ENCODE assay signal across 8 mouse cellular contexts in genomic region chr3:84258518-84259031, GRCm38 (mm10). TPM values are rescaled to one million over a fixed set of nuclear protein-coding genes. Genes with fewer than 3 reads are reported as not detected.
A peak's percentile ranks its signal among the peaks of the same experiment; 100 is the strongest.
DNase-seq lines count a peak whose midpoint lies in the region; ATAC-seq lines count a peak whose summit lies in the region.

No protein-coding gene starts in this region.

- H3K4me2 ChIP-seq in hindbrain, embryonic 13.5 days: peak overlapping the region; percentile 82
- peak overlapping the region; percentile 92 for H3K4me2 ChIP-seq in midbrain, embryonic 13.5 days (replicated peaks)

- peak overlapping the region; percentile 94 for H3K27ac ChIP-seq in hindbrain, embryonic 13.5 days
- H3K27ac ChIP-seq in midbrain, embryonic 13.5 days: peak overlapping the region; percentile 96

- DNase-seq in cerebellum, adult 9-11 months: peak; percentile 20
- no peak for DNase-seq in cerebellum, postnatal 36 days
- DNase-seq in MN1 (ENCODE audit: low spot score): peak; percentile 27
- no peak for DNase-seq in urinary bladder, postnatal 25 days (ENCODE audit: low spot score)
- no peak for DNase-seq in cerebellum, postnatal 4 days (ENCODE audit: low spot score in 2 of 2)

- no peaks in the 10 kb centered on the region for H3K9me3 ChIP-seq in hindbrain, embryonic 13.5 days
- H3K9me3 ChIP-seq in midbrain, embryonic 13.5 days: no peaks in the 10 kb centered on the region

- peak overlapping the region; percentile 96 for H3K9ac ChIP-seq in hindbrain, embryonic 13.5 days
- H3K9ac ChIP-seq in midbrain, embryonic 13.5 days (replicated peaks): peak overlapping the region; percentile 95

- H3K27me3 ChIP-seq in hindbrain, embryonic 13.5 days: no peaks in the 10 kb centered on the region
- no peaks in the 10 kb centered on the region for H3K27me3 ChIP-seq in midbrain, embryonic 13.5 days

- H3K4me3 ChIP-seq in hindbrain, embryonic 13.5 days: peak overlapping the region; percentile 83
- peak overlapping the region; percentile 79 for H3K4me3 ChIP-seq in midbrain, embryonic 13.5 days (replicated peaks)

- WGBS in hindbrain, embryonic 13.5 days: 6% methylated on average over 13 of the region's 13 CpGs
- 7% methylated on average over 13 of the region's 13 CpGs for WGBS in midbrain, embryonic 13.5 days

- H3K36me3 ChIP-seq in hindbrain, embryonic 13.5 days: no peaks in the 10 kb centered on the region
- H3K36me3 ChIP-seq in midbrain, embryonic 13.5 days: no peaks in the 10 kb centered on the region

- no peak for ATAC-seq in hindbrain, embryonic 13.5 days (ENCODE audit: low FRiP score)
- ATAC-seq in midbrain, embryonic 13.5 days: no peak
- ATAC-seq in erythroblast, adult 5-6 weeks (replicated peaks; ENCODE audit: low FRiP score, poor library complexity, severe bottlenecking): no peak

- peaks cover 64% of the 10 kb centered on the region for H3K4me1 ChIP-seq in hindbrain, embryonic 13.5 days (replicated peaks)
- H3K4me1 ChIP-seq in midbrain, embryonic 13.5 days (replicated peaks): peaks cover 79% of the 10 kb centered on the region

RNA-seq across cellular contexts. Expression of gene Trim2, which starts 48.1 kb away (rescaled TPM):
- 131 and 137 TPM in 2 replicates for polyA plus RNA-seq in hindbrain, embryonic 13.5 days (2015; fragmentation: Nextera tagmentation; extraction: Ambion mirVana)
- 165 and 177 TPM in 2 replicates for polyA plus RNA-seq in midbrain, embryonic 13.5 days (2015; fragmentation: Nextera tagmentation; extraction: Ambion mirVana)
- total RNA-seq in erythroblast, adult 5-6 weeks (2015; ENCODE audit: low replicate concordance): 1.9 and 3.8 TPM in 2 replicates
- 4.3 and 4.5 TPM in 2 replicates for total RNA-seq in erythroblast, adult 5-6 weeks (2017; ENCODE audit: low replicate concordance)

Comparison
In these comparisons a context has a peak if more than half of its experiments do, and no peak if none do; other contexts are left out.
1. DNase-seq: peak in cerebellum, adult 9-11 months (single experiment) and MN1 (single experiment); none in cerebellum, postnatal 36 days (0 of 2), urinary bladder, postnatal 25 days (single experiment) and cerebellum, postnatal 4 days (0 of 2).